Mouse (Mus musculus): ENCODE measurements at regions not wholly inside any gene's neighbourhood (a gene's known extent, or its start where the extent isn't known, plus 50 kb on each side); places are given as distances from the start of the nearest gene placed in this dataset.

DNA sequence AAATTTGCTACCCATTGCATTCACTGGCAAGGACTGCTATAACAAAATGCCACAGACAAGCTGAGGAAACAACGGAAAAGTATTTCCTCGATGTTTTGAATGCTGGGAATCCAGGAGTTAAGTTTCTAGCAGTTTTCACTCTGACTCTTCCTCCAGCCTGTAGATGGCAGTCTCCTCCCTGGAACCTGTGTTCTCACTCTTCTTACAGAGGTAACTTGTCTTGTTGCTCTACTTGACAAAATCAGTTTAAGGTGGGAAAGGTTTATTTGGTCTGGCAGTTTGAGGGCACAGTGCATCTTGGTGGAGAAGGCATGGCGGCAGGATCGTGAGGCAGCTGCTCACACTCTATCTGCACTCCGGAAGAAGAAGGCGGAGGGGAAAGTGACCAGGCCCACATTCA is 181.3 kb upstream of the Nckap5 start:
- DNase-seq (ENCODE audit: low spot score): peak; percentile 60

DNA sequence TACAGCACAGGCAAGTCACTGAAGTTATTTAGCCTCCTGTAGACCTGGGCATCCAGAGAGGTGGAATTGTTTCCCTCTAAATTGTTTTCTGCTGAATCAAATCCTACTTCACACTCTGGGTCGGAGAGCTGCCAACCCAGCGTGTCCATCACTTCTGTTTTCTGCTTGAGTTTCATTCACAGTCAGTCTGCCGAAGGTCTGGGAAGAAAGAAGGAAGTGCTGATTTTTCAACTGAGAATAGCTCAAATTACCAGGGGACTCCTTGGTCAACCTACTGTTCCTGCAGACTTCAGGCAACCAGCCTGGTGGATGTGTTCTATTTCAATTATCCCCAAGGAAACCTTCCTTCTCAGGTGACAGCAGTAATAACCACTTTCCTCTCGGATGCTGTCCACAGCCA is 179.1 kb upstream of the Nckap5 start:
- DNase-seq (ENCODE audit: low spot score): no peak

DNA sequence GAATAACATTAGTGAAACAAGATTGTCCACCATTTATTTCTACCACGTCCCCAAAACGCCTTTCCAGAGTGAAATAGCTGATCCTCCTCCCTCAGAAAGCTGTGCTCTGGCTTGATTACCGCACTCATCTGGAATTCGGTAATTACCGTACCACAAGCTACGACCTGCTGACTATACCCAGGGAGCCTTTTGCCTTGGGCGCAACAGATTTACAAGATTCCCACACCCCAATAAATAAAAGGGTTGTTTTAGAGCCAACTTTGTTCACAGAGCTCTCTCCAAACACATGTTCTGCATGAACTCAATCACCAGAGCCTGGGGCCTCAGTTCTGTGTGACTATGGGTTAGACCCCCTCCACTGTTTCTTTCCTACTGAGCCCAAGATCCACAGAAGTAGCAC is 171.1 kb upstream of the Nckap5 start:
- no peak for DNase-seq (ENCODE audit: low spot score)

- peak; percentile 90 for DNase-seq (ENCODE audit: low spot score)
Measured at GRCm38 (mm10) chr1:126993061-126993640, 162.6 kb upstream of the Nckap5 start.

- no peak for DNase-seq (ENCODE audit: low spot score)
Measured at GRCm38 (mm10) chr1:126992441-126992840, 161.8 kb upstream of the Nckap5 start.

GRCm38 (mm10) chr1:126982805-126983204 is 152.2 kb upstream of the Nckap5 start:
- no peak for DNase-seq (ENCODE audit: low spot score)

- DNase-seq (ENCODE audit: low spot score): no peak
Measured at GRCm38 (mm10) chr1:126980311-126980710, 149.7 kb upstream of the Nckap5 start.

DNA sequence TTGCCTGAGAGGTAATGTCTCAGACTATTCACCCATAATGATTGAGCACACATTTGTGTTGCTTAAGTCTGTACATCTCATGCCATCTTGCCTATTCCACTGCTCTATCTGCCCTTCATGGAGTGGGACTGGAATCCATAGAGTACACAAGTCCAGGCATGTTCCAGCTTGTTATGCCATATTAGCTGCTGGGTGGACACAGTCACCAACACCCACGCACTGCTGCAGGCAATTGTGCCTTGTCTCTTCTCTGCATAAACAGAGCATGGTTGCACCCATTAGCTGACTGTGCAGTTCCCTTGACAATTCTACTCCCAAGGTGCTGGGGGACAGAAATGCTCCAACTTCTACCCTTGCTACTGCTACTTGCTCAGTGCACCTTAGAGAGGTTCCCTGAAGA is 143.3 kb upstream of the Nckap5 start:
- no peak for DNase-seq (ENCODE audit: low spot score)

DNA sequence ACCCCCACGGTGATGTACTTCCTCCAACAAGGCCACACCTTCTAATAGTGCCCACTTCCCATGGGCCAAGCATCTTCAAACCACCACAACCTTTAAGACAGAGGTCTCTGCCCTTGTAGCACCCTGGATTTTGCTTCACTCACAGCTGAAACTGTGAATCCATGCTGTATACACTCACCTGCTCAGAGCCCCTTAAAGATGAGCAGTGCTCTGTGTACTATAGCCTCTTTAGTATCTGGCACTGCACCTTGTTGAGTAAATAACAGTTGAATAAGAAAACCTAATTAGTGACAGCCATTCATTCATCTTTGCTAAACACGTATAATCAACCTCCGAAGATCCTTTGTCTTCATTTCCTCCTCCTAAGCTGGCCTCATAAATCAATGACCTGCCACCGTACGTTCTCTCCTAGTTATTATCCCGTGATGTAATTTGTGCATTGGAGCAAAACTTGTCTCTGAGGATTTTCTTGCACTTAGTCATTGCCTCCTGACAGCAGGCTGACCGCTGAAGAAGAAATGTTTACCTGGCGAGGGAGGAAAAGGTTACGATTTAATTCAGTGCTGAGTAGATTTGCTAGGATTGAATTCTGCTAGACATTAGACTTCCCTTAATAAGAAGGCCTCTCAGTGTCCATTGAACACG is 141.3 kb upstream of the Nckap5 start:
- DNase-seq (ENCODE audit: low spot score): no peak

GRCm38 (mm10) chr1:126971118-126971517 is 140.5 kb upstream of the Nckap5 start:
- no peak for DNase-seq (ENCODE audit: low spot score)

DNA sequence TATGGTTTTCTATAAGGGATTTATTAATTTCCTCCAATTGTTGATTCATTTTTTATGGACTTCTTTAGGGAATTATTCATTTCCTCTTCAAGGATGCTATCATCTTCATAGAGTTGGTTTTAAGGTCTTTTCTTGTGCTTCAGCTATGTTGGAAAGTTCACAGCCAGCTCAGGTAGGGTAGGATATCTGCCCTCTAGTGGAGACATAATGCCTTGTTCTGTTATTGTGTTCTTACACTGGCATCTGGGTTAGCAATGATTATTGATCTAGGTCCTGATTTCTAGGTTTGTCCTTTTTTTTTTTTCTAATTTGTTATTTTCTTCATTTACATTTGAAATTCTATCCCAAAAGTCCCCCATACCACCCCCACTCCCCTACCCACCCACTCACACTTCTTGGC is 135.8 kb upstream of the Nckap5 start:
- DNase-seq (ENCODE audit: low spot score): peak; percentile 34

DNA sequence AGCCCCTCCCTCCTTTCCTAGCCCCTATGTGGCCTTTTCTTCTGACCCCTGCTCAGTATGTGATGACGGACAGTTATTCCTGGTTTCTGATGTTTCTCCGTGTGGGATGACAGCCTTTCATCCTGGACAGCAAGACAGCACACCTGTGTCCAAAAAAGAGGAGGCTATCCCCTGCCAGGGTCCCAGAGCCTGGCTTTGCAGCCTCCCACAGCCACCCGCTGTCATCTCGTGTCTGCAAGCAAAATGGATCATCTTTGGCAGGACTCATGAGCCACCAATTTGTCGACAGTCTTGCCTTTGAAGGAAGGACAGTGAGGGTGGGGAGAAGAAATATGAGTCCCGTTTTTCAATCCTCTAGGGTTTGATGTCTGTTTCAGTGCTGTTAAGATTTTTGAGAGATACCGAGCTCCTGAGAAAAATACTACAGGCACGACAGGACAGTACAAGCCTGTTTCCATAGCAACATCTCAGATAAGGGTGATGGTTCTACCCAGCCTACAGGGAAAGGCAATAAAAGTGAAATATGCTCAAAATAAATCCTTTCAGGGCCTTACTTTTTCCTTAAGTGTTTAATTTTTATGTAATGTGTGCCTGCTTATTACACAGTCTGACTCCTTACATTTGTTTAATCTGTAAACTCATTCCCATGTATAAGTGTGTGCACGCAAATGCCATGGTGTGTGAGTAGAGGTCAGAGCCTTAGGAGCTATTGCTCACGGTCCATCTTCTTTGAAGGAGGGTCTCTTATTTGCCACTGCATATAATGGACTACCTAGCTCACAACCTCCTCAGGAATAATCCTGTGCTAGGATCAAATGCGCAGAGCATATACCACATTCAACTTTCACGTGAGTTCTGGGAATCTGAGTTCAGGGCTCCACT is 125.5 kb upstream of the Nckap5 start:
- DNase-seq (ENCODE audit: low spot score): no peak

DNA sequence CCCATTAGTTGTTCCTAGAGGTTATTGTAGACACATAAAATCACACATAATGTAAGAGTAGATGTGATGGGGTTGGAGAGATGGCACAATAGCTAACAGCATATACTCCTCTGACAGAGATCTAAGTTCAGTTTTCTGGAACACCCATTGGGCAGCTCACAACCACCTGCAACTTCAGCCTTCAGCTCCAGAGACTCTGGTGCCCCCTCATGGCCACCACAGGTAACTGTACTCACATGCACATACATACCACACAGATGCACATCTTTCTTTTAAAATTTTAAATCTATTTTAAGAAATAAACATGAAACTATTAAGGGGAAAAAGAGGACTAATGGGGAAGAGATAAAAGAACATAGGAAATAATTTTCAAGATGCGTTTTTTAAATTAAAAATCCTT is 117.3 kb upstream of the Nckap5 start:
- no peak for DNase-seq (ENCODE audit: low spot score)

DNA sequence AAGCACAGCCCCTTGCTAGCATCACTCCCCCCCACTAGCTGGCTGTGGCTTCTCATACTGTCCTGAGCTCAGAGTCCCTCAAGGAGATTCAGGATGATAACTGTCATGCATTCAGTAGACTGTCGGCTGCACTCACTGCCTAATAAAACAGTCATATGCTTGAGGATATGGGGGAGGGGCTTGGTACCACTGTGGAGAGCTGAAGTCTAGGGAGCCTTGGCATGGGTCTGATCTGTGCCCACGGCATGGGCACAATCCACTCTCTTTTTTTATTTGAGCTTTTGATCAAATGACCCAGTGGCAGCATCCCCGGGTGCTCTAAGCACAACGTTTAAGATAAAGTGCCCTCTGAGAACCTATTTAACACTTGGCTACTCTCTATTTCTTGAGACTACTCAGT is 102.1 kb upstream of the Nckap5 start:
- no peak for DNase-seq (ENCODE audit: low spot score)

- DNase-seq (ENCODE audit: low spot score): peak; percentile 93
Measured at GRCm38 (mm10) chr1:126931754-126932153, 101.2 kb upstream of the Nckap5 start.

- DNase-seq (ENCODE audit: low spot score): no peak
Measured at GRCm38 (mm10) chr1:126931093-126931492, 100.5 kb upstream of the Nckap5 start.

- DNase-seq (ENCODE audit: low spot score): no peak
Measured at GRCm38 (mm10) chr1:126930611-126931010, 100.0 kb upstream of the Nckap5 start.

DNA sequence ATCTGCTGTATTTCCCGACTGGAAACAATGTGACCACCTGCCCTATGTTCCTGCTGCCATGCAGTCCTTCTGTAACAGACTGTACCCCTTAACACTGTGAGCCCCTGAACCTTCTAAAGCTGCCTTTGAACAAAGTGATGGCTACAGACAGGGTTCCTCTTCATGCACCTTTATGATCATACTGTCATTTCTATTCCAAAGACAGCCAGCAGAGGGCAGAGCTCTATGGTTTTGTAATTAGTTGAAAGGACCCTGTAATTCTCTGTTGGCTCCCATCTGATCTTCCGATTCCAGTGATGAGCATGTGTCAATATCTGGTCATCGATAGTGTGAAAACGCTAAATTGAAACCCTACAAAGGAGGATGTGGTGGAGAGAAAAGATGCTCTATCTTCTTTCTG is 99.1 kb upstream of the Nckap5 start:
- DNase-seq (ENCODE audit: low spot score): peak; percentile 76

DNA sequence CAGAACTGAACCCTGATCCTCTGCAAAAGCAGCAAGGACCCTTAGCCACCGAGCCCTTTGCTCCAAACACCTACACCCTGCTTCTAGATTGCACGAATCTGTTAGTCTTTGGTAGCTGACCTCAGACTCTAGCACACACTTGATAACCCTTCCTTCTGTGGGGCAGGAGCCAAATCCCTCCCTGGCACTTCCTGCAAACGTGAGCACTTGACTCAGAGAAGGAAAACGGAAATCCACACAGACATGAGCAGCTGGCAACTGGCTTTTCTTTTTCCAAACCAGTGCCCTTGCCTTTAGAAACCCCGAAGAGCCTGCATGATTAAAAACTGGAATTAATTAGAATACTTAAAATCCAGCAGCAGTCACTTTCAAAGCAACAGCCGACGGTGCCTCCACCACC is 97.6 kb upstream of the Nckap5 start:
- DNase-seq (ENCODE audit: low spot score): no peak

- no peak for DNase-seq (ENCODE audit: low spot score)
Measured at GRCm38 (mm10) chr1:126925150-126926035, 94.8 kb upstream of the Nckap5 start.

- DNase-seq (ENCODE audit: low spot score): no peak
Measured at GRCm38 (mm10) chr1:126923981-126924380, 93.4 kb upstream of the Nckap5 start.

- no peak for DNase-seq (ENCODE audit: low spot score)
Measured at GRCm38 (mm10) chr1:126922231-126922630, 91.6 kb upstream of the Nckap5 start.
